Mouse (Mus musculus) c-Kit-positive CD71-positive TER-119-negative erythroid progenitor cells, embryonic 14.5 days (primary cell): ENCODE results near the gene Il33.
A peak's percentile ranks its signal among the peaks of the same experiment; 100 is the strongest.
"Not testable (repeated sequence)": the region's sequence is repeated elsewhere in the genome, so short reads cannot be mapped to it uniquely, and the experiment has no call there.

Source experiments
- DNase-seq: peaks from one replicate; pipeline ENCODE4 v3.0.0-alpha.2; 2013; ENCODE audit warnings: low read depth

Gene Il33

GRCm38 (mm10) chr19:29940239-29940638 is 15.3 kb downstream of the Il33 start:
- no peak for DNase-seq

GRCm38 (mm10) chr19:29941208-29941607 is 16.3 kb downstream of the Il33 start:
- no peak for DNase-seq

GRCm38 (mm10) chr19:29942358-29942757 is 17.4 kb downstream of the Il33 start:
- DNase-seq = no peak

GRCm38 (mm10) chr19:29944426-29944825 is 19.5 kb downstream of the Il33 start:
- no peak for DNase-seq

- not testable (repeated sequence) for DNase-seq
Measured at GRCm38 (mm10) chr19:29944935-29945334, 20.0 kb downstream of the Il33 start.

- no peak for DNase-seq
Measured at GRCm38 (mm10) chr19:29945557-29946422, 20.9 kb downstream of the Il33 start.

- DNase-seq = no peak
Measured at GRCm38 (mm10) chr19:29946423-29946716, 21.5 kb downstream of the Il33 start.

- no peak for DNase-seq
Measured at GRCm38 (mm10) chr19:29947056-29947455, 22.1 kb downstream of the Il33 start.

- peak; percentile 29 for DNase-seq
Measured at GRCm38 (mm10) chr19:29947891-29948801, 23.2 kb downstream of the Il33 start.

- no peak for DNase-seq
Measured at GRCm38 (mm10) chr19:29952538-29952937, 27.6 kb downstream of the Il33 start.

GRCm38 (mm10) chr19:29953833-29954232 is 28.9 kb downstream of the Il33 start:
- DNase-seq = no peak

GRCm38 (mm10) chr19:29955454-29955853 is 30.5 kb downstream of the Il33 start:
- DNase-seq = no peak

- DNase-seq = no peak
Measured at GRCm38 (mm10) chr19:29960906-29961305, 36.0 kb downstream of the Il33 start.

GRCm38 (mm10) chr19:29961842-29962241 is 36.9 kb downstream of the Il33 start:
- DNase-seq = no peak

GRCm38 (mm10) chr19:29963598-29964092 is 38.7 kb downstream of the Il33 start:
- DNase-seq = no peak

GRCm38 (mm10) chr19:29967960-29968359 is 43.0 kb downstream of the Il33 start:
- DNase-seq = no peak

- no peak for DNase-seq
Measured at GRCm38 (mm10) chr19:29973396-29973795, 48.5 kb downstream of the Il33 start.

GRCm38 (mm10) chr19:29978847-29979246 is 53.9 kb downstream of the Il33 start:
- DNase-seq = peak; percentile 6

GRCm38 (mm10) chr19:29979452-29980089 is 54.7 kb downstream of the Il33 start:
- no peak for DNase-seq

- no peak for DNase-seq
Measured at GRCm38 (mm10) chr19:29984208-29985005, 59.5 kb downstream of the Il33 start.

- no peak for DNase-seq
Measured at GRCm38 (mm10) chr19:29986464-29987091, 61.7 kb downstream of the Il33 start.
